Mouse (Mus musculus) heart, postnatal 0 days (tissue): ENCODE measurements around the gene Letm1.

Source experiments
- CTCF ChIP-seq: IDR thresholded peaks from 2 replicates; pipeline ENCODE4 v1.5.1; 2016; ENCODE audit warnings: antibody characterized with exemption, control low read depth, low read depth
- EP300 ChIP-seq: IDR thresholded peaks from 2 replicates; pipeline ENCODE4 v1.6.1; 2016; ENCODE audit warnings: antibody characterized with exemption, low read depth

DNA sequence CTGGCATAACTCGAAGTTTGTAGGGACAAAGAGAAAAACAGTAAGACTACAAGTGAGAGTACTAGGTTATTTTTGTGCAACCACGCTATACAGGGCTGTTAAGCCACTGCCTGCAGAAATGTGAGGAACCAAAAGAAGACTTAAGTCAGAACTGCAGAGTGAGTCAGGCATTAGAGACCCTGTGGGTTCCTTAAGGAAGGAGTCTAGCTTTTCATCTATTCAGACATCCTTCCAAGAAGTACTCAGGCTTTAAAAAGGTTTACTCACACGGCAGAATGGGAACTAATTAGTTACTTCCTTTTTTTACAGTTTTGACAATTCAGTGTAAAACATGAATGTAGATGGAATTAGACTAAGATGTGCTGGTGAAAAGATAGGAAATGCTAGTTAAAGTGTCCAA lies 39.8 kb upstream of the Letm1 start:
- no peak for TF ChIP-seq CTCF
- no peak for TF ChIP-seq EP300
